Mouse (Mus musculus) forebrain, embryonic 16.5 days (tissue): ENCODE results near the gene Cep152. TPM values are rescaled to one million over a fixed set of nuclear protein-coding genes. Genes with fewer than 3 reads are reported as not detected.

Experiments
- ATAC-seq: fragments of 200-750 bp; cut with Nextera tagmentation; 2 replicates; pipeline ENCODE4 v1.8.0; 2017; ENCODE audit warnings: mild to moderate bottlenecking, moderate library complexity
- H3K27ac ChIP-seq: fragments of 300-500 bp; sonication (generic); 2 replicates; pipeline ENCODE4 v1.5.1; 2014; ENCODE audit warnings: low read length, control low read depth
- H3K27me3 ChIP-seq: fragments of 300-500 bp; sonication (generic); replicated peaks from 2 replicates; pipeline ENCODE4 v1.6.1; 2014; ENCODE audit warnings: low read length; ENCODE audit not compliant: control insufficient read depth, insufficient read depth
- H3K36me3 ChIP-seq: fragments of 300-500 bp; sonication (generic); 2 replicates; pipeline ENCODE4 v1.6.1; 2014; ENCODE audit not compliant: control insufficient read depth, insufficient read depth
- H3K4me1 ChIP-seq: fragments of 300-500 bp; sonication (generic); replicated peaks from 2 replicates; pipeline ENCODE4 v1.6.1; 2014; ENCODE audit warnings: low read length; ENCODE audit not compliant: control insufficient read depth, insufficient read depth
- H3K4me2 ChIP-seq: fragments of 300-500 bp; sonication (generic); 2 replicates; pipeline ENCODE4 v1.6.1; 2014; ENCODE audit warnings: mild to moderate bottlenecking, low read length, control low read depth
- H3K4me3 ChIP-seq: fragments of 300-500 bp; sonication (generic); replicated peaks from 2 replicates; pipeline ENCODE4 v1.5.1; 2014; ENCODE audit warnings: mild to moderate bottlenecking, low read length, control low read depth
- H3K9ac ChIP-seq: fragments of 300-500 bp; sonication (generic); replicated peaks from 2 replicates; pipeline ENCODE4 v1.6.1; 2014; ENCODE audit warnings: low read depth, low read length, control low read depth
- H3K9me3 ChIP-seq: fragments of 300-500 bp; sonication (generic); 2 replicates; pipeline ENCODE4 v1.6.1; 2016; ENCODE audit warnings: low read length; ENCODE audit not compliant: control insufficient read depth
- WGBS: fragments of 180-500 bp; shearing (Covaris S2); extraction: QIAGEN DNeasy Blood & Tissue Kit; methylation state at CpG from one replicate; pipeline ENCODE4 v1.1.7; 2014; 5-methylcytosine and 5-hydroxymethylcytosine counted together
- polyA plus RNA-seq: library from polyadenylated mRNA; unstranded; fragments of >200 nt; fragmentation: Nextera tagmentation; extraction: Ambion mirVana; gene quantifications from 2 replicates; pipeline ENCODE4 v1.2.1, GENCODE M21; 2015

The Cep152 gene
- polyA plus RNA-seq, 1 experiment from 2014 or later = 4.8 TPM

- H3K9ac ChIP-seq = no peak overlapping the region
- no peak for ATAC-seq
- peaks cover 4% of the 10 kb centered on the region for H3K36me3 ChIP-seq
- no peak overlapping the region for H3K4me3 ChIP-seq
- WGBS = 97% methylated on average over 7 of the region's 7 CpGs
- H3K9me3 ChIP-seq = no peaks in the 10 kb centered on the region
- no peak overlapping the region for H3K27ac ChIP-seq
- H3K27me3 ChIP-seq = no peaks in the 10 kb centered on the region
- H3K4me1 ChIP-seq = no peaks in the 10 kb centered on the region
- H3K4me2 ChIP-seq = no peak overlapping the region
These were observed 9.5 kb downstream of the Cep152 start for GRCm38 (mm10) chr2:125615440-125615839.

- H3K4me1 ChIP-seq = no peaks in the 10 kb centered on the region
- no peak for ATAC-seq
- 67% methylated on average over 17 of the region's 17 CpGs for WGBS
- no peaks in the 10 kb centered on the region for H3K9me3 ChIP-seq
- H3K9ac ChIP-seq = no peak overlapping the region
- H3K4me3 ChIP-seq = no peak overlapping the region
- H3K4me2 ChIP-seq = no peak overlapping the region
- H3K27ac ChIP-seq = no peak overlapping the region
- H3K27me3 ChIP-seq = no peaks in the 10 kb centered on the region
- H3K36me3 ChIP-seq = no peaks in the 10 kb centered on the region; the same call in 1 of the 2 replicates
These were observed 18.6 kb downstream of the Cep152 start for GRCm38 (mm10) chr2:125606220-125606845.

GRCm38 (mm10) chr2:125604646-125605045 lies 20.3 kb downstream of the Cep152 start:
- no peaks in the 10 kb centered on the region; the same call in 1 of the 2 replicates for H3K36me3 ChIP-seq
- WGBS = 84% methylated on average over 7 of the region's 7 CpGs
- no peaks in the 10 kb centered on the region for H3K4me1 ChIP-seq
- H3K27me3 ChIP-seq = no peaks in the 10 kb centered on the region
- H3K27ac ChIP-seq = no peak overlapping the region
- no peak overlapping the region for H3K4me2 ChIP-seq
- ATAC-seq = no peak
- no peak overlapping the region for H3K9ac ChIP-seq
- no peaks in the 10 kb centered on the region for H3K9me3 ChIP-seq
- no peak overlapping the region for H3K4me3 ChIP-seq

GRCm38 (mm10) chr2:125602970-125603369 lies 21.9 kb downstream of the Cep152 start:
- Histone ChIP-seq H3K36me3 (no peaks in the 10 kb centered on the region), H3K4me1 (no peaks in the 10 kb centered on the region), H3K27ac (no peak overlapping the region), H3K9me3 (no peaks in the 10 kb centered on the region), H3K4me2 (no peak overlapping the region), H3K4me3 (no peak overlapping the region), H3K9ac (no peak overlapping the region), H3K27me3 (no peaks in the 10 kb centered on the region)
- no peak for ATAC-seq
- 93% methylated on average over 3 of the region's 3 CpGs for WGBS

- Histone ChIP-seq H3K9me3 (no peaks in the 10 kb centered on the region), H3K4me3 (no peak overlapping the region), H3K27me3 (no peaks in the 10 kb centered on the region), H3K36me3 (peaks cover 2% of the 10 kb centered on the region; the same call in 1 of the 2 replicates), H3K4me1 (no peaks in the 10 kb centered on the region), H3K4me2 (no peak overlapping the region), H3K27ac (no peak overlapping the region), H3K9ac (no peak overlapping the region)
- ATAC-seq = no peak
- WGBS = 90% methylated on average over 4 of the region's 4 CpGs
These were observed 26.0 kb downstream of the Cep152 start for GRCm38 (mm10) chr2:125598958-125599357.

GRCm38 (mm10) chr2:125598251-125598650 lies 26.7 kb downstream of the Cep152 start:
- no peak for ATAC-seq
- 70% methylated on average over 6 of the region's 6 CpGs for WGBS
- no peak overlapping the region for H3K27ac ChIP-seq
- H3K36me3 ChIP-seq = peaks cover 4% of the 10 kb centered on the region; the same call in 1 of the 2 replicates
- H3K4me2 ChIP-seq = no peak overlapping the region
- H3K4me3 ChIP-seq = no peak overlapping the region
- no peaks in the 10 kb centered on the region for H3K27me3 ChIP-seq
- no peaks in the 10 kb centered on the region for H3K4me1 ChIP-seq
- no peaks in the 10 kb centered on the region for H3K9me3 ChIP-seq
- no peak overlapping the region for H3K9ac ChIP-seq

GRCm38 (mm10) chr2:125594786-125595185 lies 30.1 kb downstream of the Cep152 start:
- Histone ChIP-seq H3K9ac (no peak overlapping the region), H3K4me1 (no peaks in the 10 kb centered on the region), H3K4me2 (no peak overlapping the region), H3K36me3 (peaks cover 4% of the 10 kb centered on the region; the same call in 1 of the 2 replicates), H3K27me3 (no peaks in the 10 kb centered on the region), H3K4me3 (no peak overlapping the region), H3K27ac (no peak overlapping the region), H3K9me3 (no peaks in the 10 kb centered on the region)
- ATAC-seq = no peak
- WGBS = 79% methylated on average over 12 of the region's 12 CpGs

GRCm38 (mm10) chr2:125594072-125594471 lies 30.8 kb downstream of the Cep152 start:
- no peaks in the 10 kb centered on the region for H3K9me3 ChIP-seq
- no peak overlapping the region for H3K9ac ChIP-seq
- no peak overlapping the region for H3K27ac ChIP-seq
- 90% methylated on average over 6 of the region's 6 CpGs for WGBS
- peaks cover 4% of the 10 kb centered on the region; the same call in 1 of the 2 replicates for H3K36me3 ChIP-seq
- no peaks in the 10 kb centered on the region for H3K27me3 ChIP-seq
- H3K4me2 ChIP-seq = no peak overlapping the region
- no peaks in the 10 kb centered on the region for H3K4me1 ChIP-seq
- no peak for ATAC-seq
- no peak overlapping the region for H3K4me3 ChIP-seq

GRCm38 (mm10) chr2:125591895-125592294 lies 33.0 kb downstream of the Cep152 start:
- ATAC-seq = no peak
- Histone ChIP-seq H3K4me1 (no peaks in the 10 kb centered on the region), H3K9ac (no peak overlapping the region), H3K9me3 (no peaks in the 10 kb centered on the region), H3K27ac (no peak overlapping the region), H3K4me2 (no peak overlapping the region), H3K36me3 (peaks cover 4% of the 10 kb centered on the region; the same call in 1 of the 2 replicates), H3K4me3 (no peak overlapping the region), H3K27me3 (no peaks in the 10 kb centered on the region)
- WGBS = 98% methylated on average over 4 of the region's 4 CpGs

- Histone ChIP-seq H3K9ac (no peak overlapping the region), H3K9me3 (no peaks in the 10 kb centered on the region), H3K4me3 (no peak overlapping the region), H3K4me1 (no peaks in the 10 kb centered on the region), H3K27ac (no peak overlapping the region), H3K36me3 (peaks cover 7% of the 10 kb centered on the region), H3K27me3 (no peaks in the 10 kb centered on the region), H3K4me2 (no peak overlapping the region)
- ATAC-seq = no peak
- 92% methylated on average over 12 of the region's 12 CpGs for WGBS
These were observed 35.6 kb downstream of the Cep152 start for GRCm38 (mm10) chr2:125589287-125589686.
